Mouse (Mus musculus): Measurements from ENCODE around the gene Pde10a.

- TF ChIP-seq CTCF (conservative IDR thresholded peaks at IDR 0.05; ENCODE audit: insufficient read depth, insufficient read length, low read depth, low read length) (no peak), POLR2A (IDR thresholded peaks at IDR 0.05; ENCODE audit: low read depth, low read length) (no peak)
These were observed 20.8 kb upstream of the Pde10a start for GRCm38 (mm10) chr17:8504381-8504780.
